Mouse (Mus musculus) layer of hippocampus, adult 9-11 months (tissue): ENCODE data around the gene Btrc.

ENCODE experiments used
- DNase-seq: peaks from one replicate; pipeline ENCODE4 v3.0.0; 2022

Btrc gene

DNA sequence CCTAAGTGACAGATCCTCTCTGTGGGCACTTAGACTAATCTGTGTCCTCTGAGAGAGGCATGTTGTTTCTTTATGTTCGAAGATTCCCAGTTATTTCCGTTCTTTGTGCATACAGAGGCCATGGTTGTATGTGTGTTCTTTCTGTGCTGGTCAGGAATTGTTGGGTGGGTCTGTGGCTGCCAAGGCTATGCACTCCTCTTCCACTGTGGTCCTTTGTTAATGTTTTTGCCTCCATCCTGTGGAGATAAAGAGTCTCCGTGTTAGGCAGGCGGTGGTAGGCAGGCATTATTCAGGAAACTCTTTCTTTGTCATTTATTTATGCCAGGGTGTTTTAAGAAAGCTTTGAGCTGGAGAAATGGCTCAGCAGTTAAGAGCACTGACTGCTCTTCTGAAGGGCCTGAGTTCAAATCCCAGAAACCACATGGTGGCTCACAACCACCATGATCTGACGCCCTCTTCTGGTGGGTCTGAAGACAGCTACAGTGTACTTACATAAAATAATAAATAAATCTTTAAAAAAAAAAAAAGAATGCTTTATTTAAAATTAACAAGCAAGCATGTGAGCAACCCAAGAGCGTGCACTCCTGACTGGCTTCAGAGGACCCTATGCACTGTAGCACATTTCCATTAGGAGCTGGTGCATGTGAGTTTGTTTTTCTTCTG lies 67.6 kb downstream of the Btrc start:
- DNase-seq, result no peak

DNA sequence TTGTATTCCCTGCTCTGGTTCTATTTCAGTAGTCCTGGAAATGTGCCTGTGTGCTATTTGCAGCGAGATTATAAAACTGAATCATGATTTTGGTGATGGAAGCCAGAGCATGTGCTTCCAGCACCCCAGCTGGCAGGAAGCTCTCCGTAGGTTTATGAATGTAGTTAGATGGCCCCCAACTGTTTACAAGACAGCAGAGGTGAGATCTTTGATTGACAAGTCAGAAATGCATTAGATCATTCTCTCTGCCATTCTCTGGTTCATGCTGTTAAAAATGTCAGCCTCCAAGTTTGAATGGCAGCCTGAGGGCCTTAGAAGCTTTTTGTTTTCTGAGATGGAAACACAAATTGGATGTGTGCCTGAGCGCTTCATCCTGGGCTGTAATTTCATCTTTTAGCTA lies 68.8 kb downstream of the Btrc start:
- DNase-seq, result peak; percentile 85

DNA sequence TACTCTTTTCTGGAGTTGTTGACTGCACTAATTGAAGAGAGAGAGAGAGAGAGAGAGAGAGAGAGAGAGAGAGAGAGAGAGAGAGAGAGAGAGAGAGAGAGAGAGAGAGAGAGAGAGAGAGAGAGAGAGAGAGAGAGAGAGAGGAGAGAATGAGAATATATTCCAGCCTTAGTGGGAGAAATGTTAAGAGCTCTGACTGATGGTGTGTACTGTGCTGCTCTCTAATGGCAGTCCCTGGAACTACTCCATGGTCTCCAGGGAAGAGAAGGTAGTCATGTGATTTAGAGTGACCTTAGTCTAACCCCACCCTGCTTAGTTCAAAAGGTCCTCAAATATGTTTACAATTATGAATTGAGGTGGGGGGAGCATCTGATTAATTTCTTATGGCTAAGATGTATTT lies 72.5 kb downstream of the Btrc start:
- DNase-seq, result peak; percentile 69

GRCm38 (mm10) chr19:45437175-45437574 lies 73.6 kb downstream of the Btrc start:
- no peak for DNase-seq

GRCm38 (mm10) chr19:45438191-45438590 lies 74.7 kb downstream of the Btrc start:
- no peak for DNase-seq

GRCm38 (mm10) chr19:45438928-45439846 lies 75.7 kb downstream of the Btrc start:
- no peak for DNase-seq

DNA sequence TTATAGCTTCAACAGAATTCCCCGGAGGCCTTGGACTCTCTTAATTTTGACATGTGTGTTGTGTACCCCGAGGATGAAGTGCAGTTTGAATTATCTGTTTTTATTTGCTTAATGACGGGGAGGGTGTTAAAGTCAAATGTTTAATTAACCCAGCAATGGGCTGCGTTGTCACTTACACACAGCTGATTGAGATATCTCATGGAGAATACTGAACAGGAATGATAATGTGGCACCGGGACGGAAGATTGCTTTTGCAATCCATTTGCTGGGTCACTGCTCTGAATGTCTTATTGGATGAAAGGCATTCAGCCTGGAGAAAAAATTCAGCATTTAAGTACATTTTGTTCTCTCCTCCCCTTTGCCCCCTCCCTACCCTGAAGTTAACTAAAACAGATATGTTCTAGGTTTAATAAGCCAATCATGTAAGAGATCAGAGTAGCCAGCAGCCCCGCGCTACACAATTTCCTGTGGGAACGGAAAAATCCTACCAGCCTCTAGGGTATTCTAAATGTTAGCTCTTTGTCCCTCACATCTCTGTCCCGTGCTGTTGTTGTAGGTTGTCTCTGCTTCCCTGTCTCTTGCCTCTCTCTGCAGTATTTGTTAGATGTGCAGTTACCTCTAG lies 77.1 kb downstream of the Btrc start:
- DNase-seq, result no peak

GRCm38 (mm10) chr19:45441717-45442116 lies 78.2 kb downstream of the Btrc start:
- no peak for DNase-seq

DNA sequence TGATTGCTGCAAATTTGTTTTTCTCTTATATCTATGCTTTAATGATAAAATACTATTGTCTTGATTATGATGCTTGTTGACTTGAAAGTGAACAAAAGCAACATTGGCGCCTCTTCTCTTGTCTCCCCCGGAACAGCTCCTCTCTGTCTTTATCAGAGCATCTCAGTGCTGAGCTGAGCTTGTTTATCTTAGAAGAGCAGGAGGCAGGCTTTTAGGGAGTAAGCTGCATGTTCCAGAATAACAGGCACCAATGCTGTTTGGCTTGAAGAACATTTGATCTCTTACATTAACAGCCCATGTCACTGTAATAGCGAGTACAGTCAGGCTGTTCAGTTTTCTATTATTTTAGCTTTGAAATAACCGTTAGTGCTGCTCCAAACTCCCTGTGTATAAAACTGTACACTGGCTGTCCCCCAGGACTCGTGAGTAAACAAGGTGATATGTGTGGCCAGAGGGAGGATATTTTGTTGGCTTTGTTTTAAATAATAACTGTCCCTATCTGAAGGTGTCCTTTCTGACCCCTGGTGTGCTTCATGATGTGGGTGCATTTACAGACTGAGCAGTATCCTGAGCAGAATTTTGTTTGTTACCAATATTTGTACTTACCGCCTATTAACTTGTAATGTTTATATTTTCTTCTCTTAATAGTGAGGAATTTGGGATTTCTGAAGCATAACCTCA lies 81.9 kb downstream of the Btrc start:
- DNase-seq, result no peak

- DNase-seq, result no peak
Measured at GRCm38 (mm10) chr19:45446631-45447030, 83.1 kb downstream of the Btrc start.

- DNase-seq, result no peak
Measured at GRCm38 (mm10) chr19:45447222-45447621, 83.7 kb downstream of the Btrc start.

GRCm38 (mm10) chr19:45447886-45448285 lies 84.4 kb downstream of the Btrc start:
- no peak for DNase-seq

GRCm38 (mm10) chr19:45454391-45454790 lies 90.9 kb downstream of the Btrc start:
- DNase-seq, result no peak

DNA sequence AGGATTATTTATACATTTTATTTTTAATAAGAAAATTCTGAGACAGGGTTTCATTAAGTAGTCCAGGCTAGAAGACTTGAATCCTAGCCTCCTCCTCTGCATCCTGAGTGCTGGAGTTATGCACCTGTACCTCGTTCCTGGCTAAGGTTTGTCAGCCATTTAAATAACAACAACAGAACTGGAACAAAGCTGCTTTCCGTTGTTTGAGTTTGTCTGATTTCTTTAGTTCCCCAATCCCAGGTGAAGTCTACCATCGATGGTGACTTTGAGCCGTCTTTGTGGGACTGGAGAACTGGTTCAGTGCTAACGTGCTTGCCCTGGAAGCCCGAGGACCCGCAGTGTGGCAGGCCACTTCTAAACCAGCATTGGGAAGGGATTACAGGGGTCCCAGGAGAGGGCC lies 93.4 kb downstream of the Btrc start:
- no peak for DNase-seq

DNA sequence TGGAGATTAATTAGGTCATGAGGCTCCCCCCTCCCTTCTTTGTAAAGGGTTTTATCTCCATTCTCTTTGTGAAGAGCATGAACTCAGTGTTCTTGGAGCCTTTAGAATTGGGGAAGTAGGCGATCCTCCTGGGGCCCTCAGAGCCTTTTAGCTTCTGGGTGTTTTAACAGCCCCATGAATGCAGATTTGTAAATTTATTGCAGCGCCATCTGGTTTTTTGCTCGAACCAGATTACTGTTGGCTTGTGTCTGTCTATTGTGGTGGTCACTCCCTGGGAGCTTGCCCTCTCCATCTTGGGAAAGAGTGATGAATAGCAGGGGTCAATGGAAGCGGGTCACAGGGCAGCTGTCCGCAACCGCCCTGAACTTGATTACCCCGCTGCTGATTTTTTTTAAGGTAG lies 95.2 kb downstream of the Btrc start:
- no peak for DNase-seq

- DNase-seq, result no peak
Measured at GRCm38 (mm10) chr19:45459931-45460665, 96.6 kb downstream of the Btrc start.

GRCm38 (mm10) chr19:45460749-45461736 lies 97.5 kb downstream of the Btrc start:
- DNase-seq, result peak; percentile 48

DNA sequence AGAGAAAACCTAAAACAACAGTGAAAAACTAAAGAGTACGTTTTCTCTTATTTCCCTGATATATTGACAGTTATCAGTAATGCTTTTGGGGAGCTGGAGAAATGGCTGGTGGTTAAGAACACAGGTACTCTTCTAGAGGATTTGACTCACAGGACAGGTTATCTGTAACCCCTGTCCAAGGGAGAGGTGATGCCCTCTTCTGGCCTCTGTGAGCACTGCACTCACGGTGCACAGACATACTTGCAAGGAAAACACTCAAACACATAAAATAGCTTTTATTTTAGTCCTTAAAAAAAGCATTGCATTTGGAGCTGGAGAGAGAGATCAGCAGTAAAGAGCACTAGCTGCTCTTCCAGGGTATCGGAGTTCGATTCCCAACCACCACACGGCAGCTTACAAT lies 106.2 kb downstream of the Btrc start:
- no peak for DNase-seq

GRCm38 (mm10) chr19:45472691-45473520 lies 109.4 kb downstream of the Btrc start:
- DNase-seq, result peak; percentile 36

DNA sequence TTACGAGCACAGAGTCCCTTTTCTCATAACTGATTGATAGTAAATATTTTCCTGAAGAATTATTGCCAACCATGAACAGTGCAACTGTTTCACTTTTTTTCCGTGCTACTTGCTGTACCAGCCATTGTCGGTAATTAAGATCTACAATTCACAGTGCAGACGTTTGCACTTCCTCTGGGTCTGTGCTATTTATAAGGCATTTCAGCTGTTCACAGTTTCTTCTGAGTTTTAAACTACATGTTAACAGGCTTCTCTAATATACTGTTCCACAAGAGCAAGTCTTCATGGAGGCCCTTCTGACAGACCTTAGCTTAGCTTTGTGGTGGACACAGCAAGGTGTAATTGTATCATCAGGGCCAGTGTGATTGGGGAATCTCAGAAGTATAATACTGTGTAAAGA lies 111.2 kb downstream of the Btrc start:
- DNase-seq, result no peak
